Mouse (Mus musculus): ENCODE results near the gene Pilrb2. TPM values are rescaled to one million over a fixed set of nuclear protein-coding genes. Genes with fewer than 3 reads are reported as not detected.
"Not testable (repeated sequence)": the region's sequence is repeated elsewhere in the genome, so short reads cannot be mapped to it uniquely, and the experiment has no call there.

Gene Pilrb2
- polyA plus RNA-seq, 1 experiment from 2014 or later, result 0.13 TPM

DNA sequence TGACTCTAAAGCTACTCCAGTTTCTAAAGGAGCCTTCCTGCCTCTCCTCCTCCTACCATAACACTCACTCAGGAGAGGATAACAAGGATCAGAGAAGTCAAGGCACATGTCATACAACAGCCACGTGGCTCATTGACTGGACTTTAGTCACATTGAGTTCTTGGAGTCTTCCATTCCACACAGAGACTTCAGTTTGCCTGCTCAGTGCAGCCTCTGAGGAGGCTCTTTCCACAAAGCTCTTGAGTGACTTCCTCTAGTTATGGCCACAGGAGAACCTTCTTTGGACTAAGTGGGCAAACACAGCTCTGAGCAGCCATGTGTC, 727 bp upstream of the Pilrb2 start:
- not testable (repeated sequence) for H3K4me3 ChIP-seq; H3K9me3 ChIP-seq; H3K9ac ChIP-seq; H3K36me3 ChIP-seq; H3K4me1 ChIP-seq; H3K27ac ChIP-seq; ATAC-seq (ENCODE audit: insufficient number of reproducible peaks, insufficient read depth, low FRiP score, low TSS enrichment); H3K4me2 ChIP-seq (replicated peaks); H3K27me3 ChIP-seq
- WGBS, result 41% methylated on average over 1 of the region's 1 CpGs

- not testable (repeated sequence) for H3K9ac ChIP-seq; H3K27me3 ChIP-seq; H3K4me3 ChIP-seq; H3K9me3 ChIP-seq; H3K4me2 ChIP-seq (replicated peaks); H3K4me1 ChIP-seq; H3K27ac ChIP-seq; H3K36me3 ChIP-seq; ATAC-seq (ENCODE audit: insufficient number of reproducible peaks, insufficient read depth, low FRiP score, low TSS enrichment)
- WGBS, result 69% methylated on average over 2 of the region's 2 CpGs
Observed at GRCm38 (mm10) chr5:137868600-137868999, 3.0 kb downstream of the Pilrb2 start.

GRCm38 (mm10) chr5:137864008-137864407, 7.6 kb downstream of the Pilrb2 start:
- not testable (repeated sequence) for H3K4me1 ChIP-seq; H3K4me2 ChIP-seq (replicated peaks); H3K9ac ChIP-seq; H3K4me3 ChIP-seq; H3K36me3 ChIP-seq; H3K27me3 ChIP-seq; H3K9me3 ChIP-seq; H3K27ac ChIP-seq; ATAC-seq (ENCODE audit: insufficient number of reproducible peaks, insufficient read depth, low FRiP score, low TSS enrichment)
- WGBS, result 79% methylated on average over 1 of the region's 1 CpGs

DNA sequence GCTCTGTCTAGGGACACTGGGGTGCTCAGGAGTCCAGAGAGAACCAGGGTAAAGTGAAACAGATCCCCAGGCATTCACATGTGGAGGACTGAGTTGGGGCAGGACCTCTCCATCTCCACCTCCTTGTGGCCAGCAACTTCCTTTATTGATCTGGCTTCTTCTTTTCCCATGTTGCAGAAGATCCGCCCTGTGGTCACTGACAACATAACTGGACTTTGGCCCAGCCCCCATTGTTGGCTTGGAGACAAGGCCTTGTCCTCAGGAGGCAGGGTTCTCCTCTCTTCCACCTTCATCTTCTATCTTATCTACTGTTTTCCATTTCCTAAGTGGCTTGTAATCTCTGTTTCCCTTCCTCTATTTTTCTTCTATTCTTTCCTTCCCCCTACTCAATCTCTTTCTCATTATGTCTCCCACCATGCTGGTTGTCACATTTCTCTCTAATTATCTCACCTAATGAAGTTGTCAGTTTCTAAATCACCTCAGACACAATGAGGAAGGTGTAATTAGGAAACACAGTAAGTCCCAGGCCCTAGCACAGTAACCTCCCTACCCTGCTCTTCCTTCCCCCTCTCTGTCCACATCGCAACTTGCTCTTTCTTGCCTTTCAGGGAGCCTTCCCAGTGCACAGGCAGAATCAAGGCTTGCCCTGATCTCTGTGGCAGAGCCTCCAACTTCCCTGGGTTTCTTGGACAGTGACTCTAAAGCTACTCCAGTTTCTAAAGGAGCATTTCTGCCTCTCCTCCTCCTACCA, 13.5 kb downstream of the Pilrb2 start, which contains the start of gene Pilrb1:
Gene Pilrb1, minus strand, starts transcription at position 147 of the 751 bp plus-strand sequence.
- not testable (repeated sequence) for H3K4me3 ChIP-seq; H3K9me3 ChIP-seq; H3K4me1 ChIP-seq; H3K9ac ChIP-seq; H3K27me3 ChIP-seq; ATAC-seq (ENCODE audit: insufficient number of reproducible peaks, insufficient read depth, low FRiP score, low TSS enrichment); H3K36me3 ChIP-seq; H3K4me2 ChIP-seq (replicated peaks); H3K27ac ChIP-seq
- WGBS, result 81% methylated on average over 2 of the region's 2 CpGs

GRCm38 (mm10) chr5:137856870-137857269, 14.7 kb downstream of the Pilrb2 start:
- ATAC-seq (ENCODE audit: insufficient number of reproducible peaks, insufficient read depth, low FRiP score, low TSS enrichment); H3K4me1 ChIP-seq; H3K9ac ChIP-seq; H3K4me2 ChIP-seq (replicated peaks); H3K4me3 ChIP-seq; H3K36me3 ChIP-seq; H3K9me3 ChIP-seq; H3K27me3 ChIP-seq; H3K27ac ChIP-seq: not testable (repeated sequence)
- WGBS, result 78% methylated on average over 5 of the region's 5 CpGs

DNA sequence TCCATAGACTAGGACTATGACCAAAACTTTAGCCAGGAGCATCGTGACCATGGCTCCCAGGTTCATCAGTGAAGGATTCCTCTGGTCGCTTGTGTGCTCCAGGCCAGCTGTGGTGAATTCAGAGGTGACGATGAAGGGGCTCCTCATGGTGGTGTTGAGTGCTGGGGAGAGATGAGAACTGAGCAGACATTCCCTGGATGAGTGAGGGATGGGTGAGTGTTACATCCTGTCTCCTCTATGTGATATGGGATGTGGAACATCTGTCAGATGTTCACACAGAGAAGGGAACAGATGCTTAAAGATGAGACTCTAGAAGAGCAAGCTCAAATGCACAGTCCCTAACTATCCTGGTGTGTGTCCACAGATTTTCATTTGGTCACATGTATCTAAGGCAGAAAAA, 16.7 kb downstream of the Pilrb2 start:
- H3K9me3 ChIP-seq; ATAC-seq (ENCODE audit: insufficient number of reproducible peaks, insufficient read depth, low FRiP score, low TSS enrichment); H3K4me1 ChIP-seq; H3K36me3 ChIP-seq; H3K27ac ChIP-seq; H3K9ac ChIP-seq; H3K4me3 ChIP-seq; H3K4me2 ChIP-seq (replicated peaks); H3K27me3 ChIP-seq: not testable (repeated sequence)
- 79% methylated on average over 3 of the region's 3 CpGs for WGBS

- H3K4me2 ChIP-seq (replicated peaks); H3K9me3 ChIP-seq; H3K4me3 ChIP-seq; H3K4me1 ChIP-seq; H3K27ac ChIP-seq; H3K36me3 ChIP-seq; H3K9ac ChIP-seq; H3K27me3 ChIP-seq; ATAC-seq (ENCODE audit: insufficient number of reproducible peaks, insufficient read depth, low FRiP score, low TSS enrichment): not testable (repeated sequence)
- WGBS, result 81% methylated on average over 1 of the region's 1 CpGs
Observed at GRCm38 (mm10) chr5:137850313-137850712, 21.3 kb downstream of the Pilrb2 start.

DNA sequence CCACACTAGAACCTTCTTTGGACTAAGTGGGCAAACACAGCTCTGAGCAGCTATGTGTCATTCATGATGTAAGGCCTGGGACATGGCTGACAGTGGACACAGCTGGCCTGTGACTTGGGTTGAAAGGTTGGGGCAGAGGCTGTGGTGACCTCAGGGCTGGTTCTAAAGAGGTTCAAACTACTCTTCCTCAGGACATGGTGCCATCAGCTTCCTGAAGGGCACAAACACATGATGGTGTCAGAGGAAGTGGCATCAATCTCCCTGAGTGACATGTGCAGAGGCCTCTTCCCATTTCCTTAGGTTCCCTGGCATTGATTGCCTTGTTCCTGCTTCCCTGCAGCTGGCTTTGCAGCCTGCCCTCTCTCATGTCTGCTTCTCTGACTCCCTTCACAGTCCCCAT, 34.5 kb downstream of the Pilrb2 start:
- H3K4me3 ChIP-seq; H3K36me3 ChIP-seq; H3K9ac ChIP-seq; H3K9me3 ChIP-seq; H3K27me3 ChIP-seq; H3K4me2 ChIP-seq (replicated peaks); H3K27ac ChIP-seq; ATAC-seq (ENCODE audit: insufficient number of reproducible peaks, insufficient read depth, low FRiP score, low TSS enrichment); H3K4me1 ChIP-seq: not testable (repeated sequence)

DNA sequence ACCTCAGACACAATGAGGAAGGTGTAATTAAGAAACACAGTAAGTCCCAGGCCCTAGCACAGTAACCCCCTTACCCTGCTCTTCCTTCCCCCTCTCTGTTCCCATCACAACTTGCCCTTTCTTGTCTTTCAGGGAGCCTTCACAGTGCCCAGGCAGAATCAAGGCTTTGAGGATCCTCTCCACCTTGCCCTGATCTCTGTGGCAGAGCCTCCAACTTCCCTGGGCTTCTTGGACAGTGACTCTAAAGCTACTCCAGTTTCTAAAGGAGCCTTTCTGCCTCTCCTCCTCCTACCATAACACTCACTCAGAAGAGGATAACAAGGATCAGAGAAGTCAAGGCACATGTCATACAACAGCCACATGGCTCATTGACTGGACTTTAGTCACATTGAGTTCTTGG, 35.0 kb downstream of the Pilrb2 start:
- Histone ChIP-seq H3K27ac (no peak overlapping the region), H3K27me3 (no peaks in the 10 kb centered on the region), H3K9ac (no peak overlapping the region), H3K4me3 (no peak overlapping the region), H3K36me3 (no peaks in the 10 kb centered on the region), H3K4me2 (replicated peaks) (no peak overlapping the region), H3K9me3 (no peaks in the 10 kb centered on the region), H3K4me1 (no peaks in the 10 kb centered on the region)
- no peak for ATAC-seq (ENCODE audit: insufficient number of reproducible peaks, insufficient read depth, low FRiP score, low TSS enrichment)

- H3K27ac ChIP-seq; ATAC-seq (ENCODE audit: insufficient number of reproducible peaks, insufficient read depth, low FRiP score, low TSS enrichment); H3K4me2 ChIP-seq (replicated peaks); H3K4me3 ChIP-seq; H3K4me1 ChIP-seq; H3K9ac ChIP-seq; H3K9me3 ChIP-seq; H3K27me3 ChIP-seq; H3K36me3 ChIP-seq: not testable (repeated sequence)
- 65% methylated on average over 2 of the region's 2 CpGs for WGBS
Observed at GRCm38 (mm10) chr5:137835966-137836520, 35.6 kb downstream of the Pilrb2 start, which contains the start of gene Pilra. Pilra (minus strand) TSS chr5:137836281.

- ATAC-seq (ENCODE audit: insufficient number of reproducible peaks, insufficient read depth, low FRiP score, low TSS enrichment), result no peak
- Histone ChIP-seq H3K27me3 (no peaks in the 10 kb centered on the region), H3K9me3 (no peaks in the 10 kb centered on the region), H3K9ac (no peak overlapping the region), H3K4me1 (no peaks in the 10 kb centered on the region), H3K36me3 (no peaks in the 10 kb centered on the region), H3K27ac (no peak overlapping the region), H3K4me2 (replicated peaks) (no peak overlapping the region), H3K4me3 (no peak overlapping the region)
- WGBS, result 53% methylated on average over 4 of the region's 4 CpGs
Observed at GRCm38 (mm10) chr5:137833500-137833899, 38.1 kb downstream of the Pilrb2 start.

- H3K27me3 ChIP-seq, result no peaks in the 10 kb centered on the region
- 76% methylated on average over 6 of the region's 6 CpGs for whole genome bisulfite sequencing
- no peak overlapping the region for H3K9ac ChIP-seq
- H3K9me3 ChIP-seq, result no peaks in the 10 kb centered on the region
- no peak overlapping the region for H3K4me2 ChIP-seq (replicated peaks)
- no peaks in the 10 kb centered on the region for H3K36me3 ChIP-seq
- H3K4me1 ChIP-seq, result no peaks in the 10 kb centered on the region
- ATAC-seq (ENCODE audit: insufficient number of reproducible peaks, insufficient read depth, low FRiP score, low TSS enrichment), result no peak
- H3K4me3 ChIP-seq, result no peak overlapping the region
- H3K27ac ChIP-seq, result no peak overlapping the region
Observed at GRCm38 (mm10) chr5:137831506-137831905, 40.1 kb downstream of the Pilrb2 start.

Measured in embryonic facial prominence, embryonic 12.5 days (tissue).